ENCODE assay signal across 21 mouse cellular contexts in the genomic region with DNA sequence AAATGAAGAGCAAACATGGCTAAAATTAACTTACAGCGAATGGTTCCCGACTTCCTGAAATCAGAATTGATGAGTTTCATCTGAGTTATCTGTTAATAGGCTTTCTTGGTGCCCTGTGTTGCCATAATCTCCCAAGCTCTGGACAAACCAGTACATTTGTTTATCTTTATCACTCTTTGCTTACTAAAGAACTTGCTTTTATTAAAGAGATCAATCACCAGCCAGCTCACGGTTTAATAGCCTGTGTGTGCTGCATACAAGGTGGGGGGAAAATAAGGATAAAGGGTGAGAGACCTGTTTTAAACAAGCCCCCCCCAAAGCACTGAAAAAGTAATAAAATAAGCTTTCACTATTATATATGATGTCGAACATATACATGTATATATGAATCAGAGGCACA.
DNase-seq lines count a peak whose midpoint lies in the region; ATAC-seq and TF ChIP-seq lines count a peak whose summit lies in the region.
"Had no signal": no experiment of that assay in that cellular context is flagged by ENCODE, and none has a peak within 500 bp of the region (broad histone marks: within the 10 kb centered on the region; RNA-seq: fewer than 3 reads in every experiment).

No protein-coding gene starts in this region.

- no peak for ATAC-seq in forebrain, embryonic 14.5 days
- ATAC-seq in hindbrain, embryonic 13.5 days (ENCODE audit: low FRiP score), result 0 out of 2 replicates have a peak, but pooled peaks have one; percentile 9
- no peak for ATAC-seq in midbrain, postnatal 0 days (ENCODE audit: low FRiP score)

- peaks cover 11% of the 10 kb centered on the region; the same call in 1 of the 2 replicates for H3K4me1 ChIP-seq in forebrain, embryonic 14.5 days (ENCODE audit: control insufficient read depth, insufficient read depth, low read length)
- H3K4me1 ChIP-seq in hindbrain, embryonic 13.5 days (replicated peaks), result peaks cover 17% of the 10 kb centered on the region
- no peaks in the 10 kb centered on the region for H3K4me1 ChIP-seq in midbrain, postnatal 0 days (ENCODE audit: insufficient read depth, low read length)
- H3K4me1 ChIP-seq: limb, embryonic 13.5 days; liver, embryonic 13.5 days; lung, embryonic 15.5 days; stomach, embryonic 15.5 days had no signal

- WGBS in forebrain, embryonic 14.5 days, result 78% methylated on average over 4 of the region's 4 CpGs
- 75% methylated on average over 4 of the region's 4 CpGs for WGBS in hindbrain, embryonic 13.5 days
- 67% methylated on average over 4 of the region's 4 CpGs for WGBS in midbrain, postnatal 0 days

- H3K4me3 ChIP-seq in layer of hippocampus, adult 2 months, result no peak overlapping the region
- no peak overlapping the region for H3K4me3 ChIP-seq in forebrain, embryonic 14.5 days (ENCODE audit: low read depth, low read length)
- no peak overlapping the region for H3K4me3 ChIP-seq in hindbrain, embryonic 13.5 days
- H3K4me3 ChIP-seq in midbrain, postnatal 0 days (ENCODE audit: low read depth, low read length), result no peak overlapping the region
- H3K4me3 ChIP-seq: limb, embryonic 13.5 days; liver, embryonic 13.5 days; lung, embryonic 15.5 days; midbrain, embryonic 12.5 days; stomach, embryonic 15.5 days had no signal

- H3K9me3 ChIP-seq in forebrain, embryonic 14.5 days (replicated peaks; ENCODE audit: control insufficient read depth, low read length), result no peaks in the 10 kb centered on the region
- no peaks in the 10 kb centered on the region for H3K9me3 ChIP-seq in hindbrain, embryonic 13.5 days
- no peaks in the 10 kb centered on the region for H3K9me3 ChIP-seq in midbrain, postnatal 0 days (ENCODE audit: low read length)
- H3K9me3 ChIP-seq: limb, embryonic 13.5 days; lung, embryonic 15.5 days; midbrain, embryonic 12.5 days; stomach, embryonic 15.5 days had no signal

- H3K36me3 ChIP-seq in forebrain, embryonic 14.5 days (ENCODE audit: control insufficient read depth, insufficient read depth, low read length), result no peaks in the 10 kb centered on the region
- no peaks in the 10 kb centered on the region for H3K36me3 ChIP-seq in hindbrain, embryonic 13.5 days
- H3K36me3 ChIP-seq in midbrain, postnatal 0 days (ENCODE audit: insufficient read depth, low read length), result no peaks in the 10 kb centered on the region
- H3K36me3 ChIP-seq: limb, embryonic 13.5 days; liver, embryonic 13.5 days; lung, embryonic 15.5 days; midbrain, embryonic 12.5 days; stomach, embryonic 15.5 days had no signal

- H3K27ac ChIP-seq in layer of hippocampus, adult 2 months, result peak overlapping the region; percentile 95
- peak overlapping the region; percentile 54 for H3K27ac ChIP-seq in forebrain, embryonic 14.5 days (ENCODE audit: low read depth, low read length)
- H3K27ac ChIP-seq in hindbrain, embryonic 13.5 days, result peak overlapping the region; percentile 60; the same call in 1 of the 2 replicates
- H3K27ac ChIP-seq in midbrain, postnatal 0 days (ENCODE audit: low read depth, low read length), result peak overlapping the region; percentile 34
- H3K27ac ChIP-seq: limb, embryonic 13.5 days; liver, embryonic 13.5 days; lung, embryonic 15.5 days; macrophage; midbrain, embryonic 12.5 days; stomach, embryonic 15.5 days had no signal

- no peak overlapping the region for H3K4me2 ChIP-seq in forebrain, embryonic 14.5 days (ENCODE audit: low read length)
- H3K4me2 ChIP-seq in hindbrain, embryonic 13.5 days, result 0 out of 2 replicates have a peak overlapping the region, but pooled peaks have one; percentile 19
- no peak overlapping the region for H3K4me2 ChIP-seq in midbrain, postnatal 0 days (ENCODE audit: low read depth, low read length, poor library complexity, severe bottlenecking)
- H3K4me2 ChIP-seq: heart, embryonic 11.5 days; limb, embryonic 13.5 days; liver, embryonic 13.5 days; lung, embryonic 15.5 days; midbrain, embryonic 12.5 days; stomach, embryonic 15.5 days had no signal

- no peaks in the 10 kb centered on the region for H3K27me3 ChIP-seq in forebrain, embryonic 14.5 days (replicated peaks; ENCODE audit: control insufficient read depth, insufficient read depth, low read length)
- H3K27me3 ChIP-seq in hindbrain, embryonic 13.5 days, result no peaks in the 10 kb centered on the region
- H3K27me3 ChIP-seq in midbrain, postnatal 0 days (ENCODE audit: insufficient read depth, low read length), result no peaks in the 10 kb centered on the region
- H3K27me3 ChIP-seq: CH12.LX; limb, embryonic 13.5 days; liver, embryonic 13.5 days; lung, embryonic 15.5 days; midbrain, embryonic 12.5 days; stomach, embryonic 15.5 days had no signal

- no peak overlapping the region for H3K9ac ChIP-seq in forebrain, embryonic 14.5 days (ENCODE audit: low read length)
- no peak overlapping the region for H3K9ac ChIP-seq in hindbrain, embryonic 13.5 days
- H3K9ac ChIP-seq in midbrain, postnatal 0 days (replicated peaks; ENCODE audit: low read length, poor library complexity, severe bottlenecking), result no peak overlapping the region
- H3K9ac ChIP-seq: limb, embryonic 13.5 days; liver, embryonic 13.5 days; lung, embryonic 15.5 days; midbrain, embryonic 12.5 days; stomach, embryonic 15.5 days had no signal

- no peak for TF ChIP-seq CTCF in layer of hippocampus, adult 2 months (conservative IDR thresholded peaks at IDR 0.05)
- no peak for TF ChIP-seq CTCF in midbrain, postnatal 0 days (IDR thresholded peaks at IDR 0.05)

- DNase-seq in layer of hippocampus, adult 2 months (ENCODE audit: low spot score in 2 of 2), result no peak
- no peak for DNase-seq in layer of hippocampus, adult 8-10 months (ENCODE audit: low spot score in 2 of 2)
- DNase-seq in forebrain, embryonic 14.5 days (ENCODE audit: low spot score), result no peak
- DNase-seq in midbrain, postnatal 0 days (ENCODE audit: low spot score), result no peak
- no peak for DNase-seq in kidney, adult 18-20 months
- DNase-seq in thymus, postnatal 36 days, result no peak
- DNase-seq: adrenal gland, postnatal 25 days; cerebellum, adult 11 months; heart, postnatal 10 days; kidney, adult 8-10 months; kidney, postnatal 36 days; liver, embryonic 13.5 days; thymus, adult 2 months had no signal

Comparison
In these comparisons a context has a peak if more than half of its experiments do, and no peak if none do; other contexts are left out.
1. H3K27ac ChIP-seq: peak in every context shown above with its lines; median percentile 95 in layer of hippocampus, adult 2 months; 60 in hindbrain, embryonic 13.5 days; 54 in forebrain, embryonic 14.5 days; 34 in midbrain, postnatal 0 days.